Mouse (Mus musculus): ENCODE measurements around the gene Irf7.

- TF ChIP-seq CTCF (IDR thresholded peaks at IDR 0.05; ENCODE audit: control insufficient read depth, insufficient read depth, insufficient replicate concordance, low read depth, low read length) (no peak), POLR2A (IDR thresholded peaks at IDR 0.05; ENCODE audit: control insufficient read depth, low read depth, low read length) (no peak)
Measured at GRCm38 (mm10) chr7:141265411-141265738, 906 bp downstream of the Irf7 start.
